Mouse (Mus musculus) adrenal gland, postnatal 10 days (tissue): Measurements from ENCODE around the gene Trim38. TPM values are rescaled to one million over a fixed set of nuclear protein-coding genes. Genes with fewer than 3 reads are reported as not detected.

Experiments
- DNase-seq: peaks from one replicate; pipeline ENCODE4 v3.0.0; 2021; ENCODE audit warnings: mixed read lengths
- microRNA-seq: library from miRNA; unstranded; fragments of <30 nt; microRNA quantifications from one replicate; pipeline ENCODE4 v1.2.0, GENCODE M21; 2021
- total RNA-seq, 2 experiments: library from RNA; stranded (reverse); gene quantifications; 2 replicates each; pipeline ENCODE4 v1.2.3; 2021

The Trim38 gene
- total RNA-seq, 2 experiments from 2014 or later: not detected

DNA sequence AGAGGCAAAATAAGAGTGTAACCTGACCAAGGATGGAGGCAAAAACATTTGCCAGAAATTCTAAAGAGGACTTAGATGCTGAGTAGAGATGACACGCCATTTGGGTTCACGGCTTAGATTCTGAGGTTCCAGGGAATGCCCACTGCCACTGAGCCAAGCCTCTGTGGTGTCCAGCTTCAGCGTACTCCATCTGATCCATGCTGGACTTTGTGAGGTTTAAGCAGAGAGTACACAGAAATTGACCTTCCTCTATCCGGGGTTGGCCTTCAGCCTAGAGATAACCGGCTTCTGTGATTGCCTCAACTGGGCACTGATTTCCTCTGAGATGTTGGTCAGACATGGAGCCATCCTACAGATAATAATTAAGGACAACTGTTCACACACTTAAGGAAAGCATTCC is 66.9 kb downstream of the Trim38 start:
- DNase-seq: peak; percentile 26

DNA sequence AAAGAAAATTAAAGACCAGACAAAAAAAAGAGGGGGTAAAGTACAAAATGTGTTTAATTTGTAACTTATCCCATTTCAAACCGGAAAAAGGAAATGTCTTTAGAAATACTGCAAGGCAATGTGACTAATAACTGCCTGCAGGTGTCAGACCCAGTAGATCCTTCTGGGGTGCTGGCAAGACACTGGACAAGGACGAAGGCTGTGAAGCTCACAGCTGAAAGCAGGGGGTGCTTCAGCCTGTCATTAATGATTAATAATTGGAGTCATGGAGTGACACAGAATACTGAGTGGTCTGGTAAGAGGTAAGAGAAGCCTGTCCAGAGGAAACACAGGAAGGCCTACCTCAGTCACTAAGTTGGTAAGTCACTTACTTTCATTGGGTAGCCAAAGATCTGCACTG is 69.6 kb downstream of the Trim38 start, which contains the start of gene Slc17a3:
Gene Slc17a3, plus strand, starts transcription at position 127 of the 400 bp plus-strand sequence.
- no peak for DNase-seq

Small RNAs within 50 kb of the gene (microRNA-seq; reads per million reads assigned to microRNA genes)
- gene Gm44314 (not detected), gene Gm44484 (not detected)

Other genes with a start within 250 kb of the Trim38 start
- gene Hist1h4h, start 238.9 kb upstream of the Trim38 start, total RNA-seq: 1,000 to 10,000 TPM in 1 of 2 experiments, 100 to 1,000 TPM in 1; 930 to 1,063 TPM
- gene Hist1h2af, start 236.0 kb upstream of the Trim38 start, total RNA-seq: 100 to 1,000 TPM; 261 to 325 TPM
- 10 to 100 TPM; 76.3 to 91.7 TPM for gene Hist1h3g, start 234.5 kb upstream of the Trim38 start, total RNA-seq
- 10 to 100 TPM; 20.9 to 25.4 TPM for gene Hist1h2bh, start 226.5 kb upstream of the Trim38 start, total RNA-seq
- gene Hist1h3f, start 225.9 kb upstream of the Trim38 start, total RNA-seq: 100 to 1,000 TPM in 1 of 2 experiments, 10 to 100 TPM in 1; 93.2 to 104 TPM
- 100 to 1,000 TPM; 529 to 619 TPM for gene Hist1h4f, start 218.3 kb upstream of the Trim38 start, total RNA-seq
- gene Hist1h1d, start 216.7 kb upstream of the Trim38 start, total RNA-seq: 10 to 100 TPM; 27.8 to 32.6 TPM
- 100 to 1,000 TPM; 246 to 271 TPM for gene Hist1h3e, start 207.5 kb upstream of the Trim38 start, total RNA-seq
- 10 to 100 TPM; 54.9 to 55.0 TPM for gene Hist1h2ae, start 198.7 kb upstream of the Trim38 start, total RNA-seq
- 100 to 1,000 TPM; 395 to 462 TPM for gene Hist1h2bg, start 198.5 kb upstream of the Trim38 start, total RNA-seq
- gene Hist1h2bf, start 195.7 kb upstream of the Trim38 start, total RNA-seq: 100 to 1,000 TPM; 168 to 215 TPM
- gene Hist1h2ad, start 195.5 kb upstream of the Trim38 start, total RNA-seq: 10 to 100 TPM; 47.4 to 49.2 TPM
- gene Hist1h3d, start 194.2 kb upstream of the Trim38 start, total RNA-seq: 10 to 100 TPM; 38.0 to 43.5 TPM
- 100 to 1,000 TPM; 294 to 310 TPM for gene Hist1h4d, start 188.3 kb upstream of the Trim38 start, total RNA-seq
- 10 to 100 TPM; 27.7 to 32.2 TPM for gene Hist1h2be, start 148.8 kb upstream of the Trim38 start, total RNA-seq
- gene Hist1h1e, start 147.4 kb upstream of the Trim38 start, total RNA-seq: 100 to 1,000 TPM; 180 to 217 TPM
- 1 to 10 TPM; 8.3 to 9.7 TPM for gene Hist1h2ac, start 86.0 kb upstream of the Trim38 start, total RNA-seq
- gene Hist1h2bc, start 85.7 kb upstream of the Trim38 start, total RNA-seq: 10 to 100 TPM; 76.4 to 77.6 TPM
- under 1 TPM; 0.69 to 0.88 TPM for gene Hist1h1t, start 74.1 kb upstream of the Trim38 start, total RNA-seq
- gene Hist1h4c, start 71.5 kb upstream of the Trim38 start, total RNA-seq: 100 to 1,000 TPM; 175 to 199 TPM
- gene Hfe, start 59.1 kb upstream of the Trim38 start, total RNA-seq: 10 to 100 TPM; 23.3 to 31.0 TPM
- gene Hist1h1c, start 31.1 kb upstream of the Trim38 start, total RNA-seq: 100 to 1,000 TPM; 366 to 432 TPM
- gene Hist1h3c, start 24.3 kb upstream of the Trim38 start, total RNA-seq: 100 to 1,000 TPM; 127 to 144 TPM
- gene Hist1h2bb, start 23.2 kb upstream of the Trim38 start, total RNA-seq: 100 to 1,000 TPM; 173 to 206 TPM
- 100 to 1,000 TPM; 281 to 334 TPM for gene Hist1h2ab, start 18.8 kb upstream of the Trim38 start, total RNA-seq
- gene Hist1h3b, start 17.6 kb upstream of the Trim38 start, total RNA-seq: 100 to 1,000 TPM; 390 to 424 TPM
- 100 to 1,000 TPM; 282 to 291 TPM for gene Hist1h4b, start 12.9 kb upstream of the Trim38 start, total RNA-seq
- gene Hist1h4a, start 8.7 kb upstream of the Trim38 start, total RNA-seq: 100 to 1,000 TPM; 238 to 251 TPM
- 100 to 1,000 TPM; 258 to 301 TPM for gene Hist1h3a, start 7.5 kb upstream of the Trim38 start, total RNA-seq
- gene Hist1h1a, start 6.2 kb upstream of the Trim38 start, total RNA-seq: 100 to 1,000 TPM; 231 to 274 TPM
- 10 to 100 TPM; 16.2 to 33.8 TPM for gene Slc17a2, start 37.1 kb downstream of the Trim38 start, total RNA-seq
- 1 to 10 TPM; 3.5 to 5.0 TPM for gene Slc17a3, start 69.5 kb downstream of the Trim38 start, total RNA-seq
- gene Slc17a1, start 97.8 kb downstream of the Trim38 start, total RNA-seq: 1 to 10 TPM in 1 of 2 experiments, under 1 TPM in 1; 0.67 to 1.5 TPM
- gene Slc17a4, start 145.1 kb downstream of the Trim38 start, total RNA-seq: 1 to 10 TPM; 3.3 to 5.6 TPM
- not detected for gene Hist1h2ba, start 164.2 kb downstream of the Trim38 start, total RNA-seq
- not detected for gene Hist1h2aa, start 164.5 kb downstream of the Trim38 start, total RNA-seq
- gene Scgn, start 221.3 kb downstream of the Trim38 start, total RNA-seq: 1 to 10 TPM; 1.2 to 3.2 TPM